Comparison of ENCODE assay signal across 14 mouse cellular contexts in genomic region chr9:55083154-55083913, GRCm38 (mm10). TPM values are rescaled to one million over a fixed set of nuclear protein-coding genes. Genes with fewer than 3 reads are reported as not detected.
DNase-seq lines count a peak whose midpoint lies in the region; ATAC-seq and TF ChIP-seq lines count a peak whose summit lies in the region.
"Had no signal": no experiment of that assay in that cellular context is flagged by ENCODE, and none has a peak within 500 bp of the region (broad histone marks: within the 10 kb centered on the region; RNA-seq: fewer than 3 reads in every experiment).

No protein-coding gene starts in this region.

- no peak for TF ChIP-seq CTCF in lung, postnatal 0 days (IDR thresholded peaks at IDR 0.05)

- H3K27me3 ChIP-seq in midbrain, embryonic 14.5 days (ENCODE audit: control insufficient read depth, insufficient read depth, low read length): no peaks in the 10 kb centered on the region
- H3K27me3 ChIP-seq in heart, embryonic 10.5 days (ENCODE audit: insufficient read depth, poor library complexity, severe bottlenecking): no peaks in the 10 kb centered on the region
- H3K27me3 ChIP-seq in lung, postnatal 0 days (replicated peaks; ENCODE audit: insufficient read depth, low read length): no peaks in the 10 kb centered on the region
- H3K27me3 ChIP-seq: liver, embryonic 15.5 days had no signal

- no peaks in the 10 kb centered on the region for H3K9me3 ChIP-seq in midbrain, embryonic 14.5 days (ENCODE audit: control insufficient read depth, low read length)
- H3K9me3 ChIP-seq in heart, embryonic 10.5 days: no peaks in the 10 kb centered on the region
- no peaks in the 10 kb centered on the region for H3K9me3 ChIP-seq in lung, postnatal 0 days (ENCODE audit: low read length)
- H3K9me3 ChIP-seq: liver, embryonic 15.5 days had no signal

- H3K4me3 ChIP-seq in midbrain, embryonic 14.5 days (replicated peaks; ENCODE audit: low read depth, low read length): no peak overlapping the region
- H3K4me3 ChIP-seq in heart, embryonic 10.5 days: no peak overlapping the region
- no peak overlapping the region for H3K4me3 ChIP-seq in lung, postnatal 0 days (ENCODE audit: low read depth, low read length)
- H3K4me3 ChIP-seq: liver, embryonic 15.5 days had no signal

- no peak for TF ChIP-seq EP300 in lung, postnatal 0 days (IDR thresholded peaks at IDR 0.05)

- H3K9ac ChIP-seq in midbrain, embryonic 14.5 days (replicated peaks; ENCODE audit: low read length): no peak overlapping the region
- no peak overlapping the region for H3K9ac ChIP-seq in lung, postnatal 0 days (replicated peaks; ENCODE audit: low read depth)
- H3K9ac ChIP-seq: liver, embryonic 15.5 days had no signal

- 20% methylated on average over 7 of the region's 7 CpGs for WGBS in midbrain, embryonic 14.5 days
- WGBS in heart, embryonic 10.5 days: 23% methylated on average over 7 of the region's 7 CpGs
- WGBS in lung, postnatal 0 days: 29% methylated on average over 7 of the region's 7 CpGs

- H3K27ac ChIP-seq in midbrain, embryonic 14.5 days (replicated peaks; ENCODE audit: low read depth, low read length): peak overlapping the region; percentile 33; the same call in 1 of the 2 replicates
- no peak overlapping the region for H3K27ac ChIP-seq in heart, embryonic 10.5 days
- H3K27ac ChIP-seq in lung, postnatal 0 days (ENCODE audit: low read length): no peak overlapping the region
- H3K27ac ChIP-seq: liver, embryonic 15.5 days had no signal

- no peaks in the 10 kb centered on the region for H3K36me3 ChIP-seq in midbrain, embryonic 14.5 days (ENCODE audit: control insufficient read depth, insufficient read depth, low read length)
- no peaks in the 10 kb centered on the region for H3K36me3 ChIP-seq in heart, embryonic 10.5 days
- H3K36me3 ChIP-seq in lung, postnatal 0 days (ENCODE audit: insufficient read depth, low read length): no peaks in the 10 kb centered on the region
- H3K36me3 ChIP-seq: liver, embryonic 15.5 days had no signal

- DNase-seq in embryo, embryonic 10.5 days (ENCODE audit: low spot score): peak; percentile 65
- peak; percentile 16 for DNase-seq in forelimb bud, embryonic 11.5 days (ENCODE audit: low read depth, low spot score)
- peak; percentile 79 for DNase-seq in midbrain, embryonic 14.5 days
- DNase-seq in heart, embryonic 10.5 days (ENCODE audit: low spot score): no peak
- DNase-seq in spleen, adult 12 weeks (ENCODE audit: low spot score): no peak
- no peak for DNase-seq in lung, postnatal 0 days (ENCODE audit: low spot score)
- DNase-seq: right cerebral cortex, adult 18-20 months; thymus, adult 18-20 months had no signal

- no peak overlapping the region for H3K4me2 ChIP-seq in midbrain, embryonic 14.5 days (ENCODE audit: low read length)
- no peak overlapping the region for H3K4me2 ChIP-seq in lung, postnatal 0 days (replicated peaks; ENCODE audit: low read depth, low read length)
- H3K4me2 ChIP-seq: liver, embryonic 15.5 days had no signal

- H3K4me1 ChIP-seq in midbrain, embryonic 14.5 days (ENCODE audit: control insufficient read depth, insufficient read depth, low read length): peaks cover 20% of the 10 kb centered on the region; the same call in 1 of the 2 replicates
- peaks cover 9% of the 10 kb centered on the region for H3K4me1 ChIP-seq in heart, embryonic 10.5 days
- no peaks in the 10 kb centered on the region for H3K4me1 ChIP-seq in lung, postnatal 0 days (ENCODE audit: insufficient read depth, low read depth, low read length)
- H3K4me1 ChIP-seq: liver, embryonic 15.5 days had no signal

- ATAC-seq in cerebellum, adult (ENCODE audit: insufficient number of reproducible peaks, low FRiP score, low TSS enrichment): peak; percentile 93
- ATAC-seq in midbrain, embryonic 14.5 days (ENCODE audit: low FRiP score, low TSS enrichment): peak; percentile 88
- no peak for ATAC-seq in erythroblast, adult 5-6 weeks (replicated peaks; ENCODE audit: low FRiP score, poor library complexity, severe bottlenecking)
- ATAC-seq in lung, postnatal 0 days: no peak
- ATAC-seq: CD4-positive, CD25-positive, alpha-beta regulatory T cell, adult 4 months had no signal

RNA-seq across cellular contexts. Expression of gene Chrnb4, which starts 34.8 kb away (rescaled TPM):
- 1.5 and 1.9 TPM in 2 replicates for polyA plus RNA-seq in midbrain, embryonic 14.5 days (2014; fragmentation: Nextera tagmentation; extraction: Ambion mirVana)
- not detected in 2 replicates for total RNA-seq in erythroblast, adult 5-6 weeks (2015; ENCODE audit: low replicate concordance)
- not detected in 2 replicates for total RNA-seq in erythroblast, adult 5-6 weeks (2017; ENCODE audit: low replicate concordance)
- polyA plus RNA-seq in heart, embryonic 10.5 days (2016; fragmentation: Nextera tagmentation; extraction: Ambion mirVana): 0.28 and 0.59 TPM in 2 replicates
- 0.08 and 0.10 TPM in 2 replicates for polyA plus RNA-seq in lung, postnatal 0 days (2015; fragmentation: Nextera tagmentation; extraction: Ambion mirVana)
- total RNA-seq: common myeloid progenitor, adult 5-6 weeks; megakaryocyte-erythroid progenitor cell, adult 5-6 weeks had no signal
- polyA plus RNA-seq: CD4-positive, CD25-positive, alpha-beta regulatory T cell, adult 4 months; liver, embryonic 15.5 days had no signal

RNA-seq across cellular contexts. Expression of gene Chrna3, which starts 57.0 kb away (rescaled TPM):
- 15.4 and 17.7 TPM in 2 replicates for polyA plus RNA-seq in midbrain, embryonic 14.5 days (2014; fragmentation: Nextera tagmentation; extraction: Ambion mirVana)
- total RNA-seq in erythroblast, adult 5-6 weeks (2015; ENCODE audit: low replicate concordance): not detected in 2 replicates
- not detected in 2 replicates for total RNA-seq in erythroblast, adult 5-6 weeks (2017; ENCODE audit: low replicate concordance)
- 0.16 and 0.49 TPM in 2 replicates for polyA plus RNA-seq in heart, embryonic 10.5 days (2016; fragmentation: Nextera tagmentation; extraction: Ambion mirVana)
- 0.05 and 0.06 TPM in 2 replicates for polyA plus RNA-seq in lung, postnatal 0 days (2015; fragmentation: Nextera tagmentation; extraction: Ambion mirVana)
- total RNA-seq: common myeloid progenitor, adult 5-6 weeks; megakaryocyte-erythroid progenitor cell, adult 5-6 weeks had no signal
- polyA plus RNA-seq: CD4-positive, CD25-positive, alpha-beta regulatory T cell, adult 4 months; liver, embryonic 15.5 days had no signal

Comparison
In these comparisons a context has a peak if more than half of its experiments do, and no peak if none do; other contexts are left out.
1. ATAC-seq: peak in cerebellum, adult (single experiment) and midbrain, embryonic 14.5 days (single experiment); none in erythroblast, adult 5-6 weeks (single experiment) and lung, postnatal 0 days (single experiment).
2. DNase-seq: peak in embryo, embryonic 10.5 days (single experiment), forelimb bud, embryonic 11.5 days (single experiment) and midbrain, embryonic 14.5 days (single experiment); none in heart, embryonic 10.5 days (single experiment), spleen, adult 12 weeks (single experiment) and lung, postnatal 0 days (single experiment).
3. RNA of gene Chrna3, which starts 57.0 kb away (polyA plus RNA-seq): 15.4 to 17.7 TPM in midbrain, embryonic 14.5 days; 0.16 to 0.49 TPM in heart, embryonic 10.5 days and 0.05 to 0.06 TPM in lung, postnatal 0 days; every median in the first group is over 10 times any median in the second.